Comparison of ENCODE assay signal across 8 mouse cellular contexts in genomic region chr11:76436864-76437437, GRCm38 (mm10). TPM values are rescaled to one million over a fixed set of nuclear protein-coding genes. Genes with fewer than 3 reads are reported as not detected.
DNase-seq lines count a peak whose midpoint lies in the region; ATAC-seq and TF ChIP-seq lines count a peak whose summit lies in the region.

No protein-coding gene starts in this region.

- no peaks in the 10 kb centered on the region for H3K9me3 ChIP-seq in hindbrain, postnatal 0 days (ENCODE audit: low read length)
- no peaks in the 10 kb centered on the region for H3K9me3 ChIP-seq in liver, embryonic 12.5 days (replicated peaks)
- no peaks in the 10 kb centered on the region for H3K9me3 ChIP-seq in neural tube, embryonic 12.5 days

- peaks cover 9% of the 10 kb centered on the region; the same call in 1 of the 2 replicates for H3K36me3 ChIP-seq in hindbrain, postnatal 0 days (ENCODE audit: insufficient read depth, low read length)
- H3K36me3 ChIP-seq in liver, embryonic 12.5 days: no peaks in the 10 kb centered on the region
- peaks cover 12% of the 10 kb centered on the region for H3K36me3 ChIP-seq in neural tube, embryonic 12.5 days

- ATAC-seq in hindbrain, postnatal 0 days: peak; percentile 76
- ATAC-seq in liver, embryonic 12.5 days: no peak
- 0 out of 2 replicates have a peak, but pooled peaks have one; percentile 51 for ATAC-seq in neural tube, embryonic 12.5 days (ENCODE audit: low FRiP score, low read depth)

- peak; percentile 26 to 30 for DNase-seq in adrenal gland, adult 18-20 months (ENCODE audit: low spot score in 2 of 2)
- DNase-seq in cerebellum, postnatal 36 days: peak; percentile 35 to 41
- DNase-seq in gastrocnemius, postnatal 25 days: peak; percentile 77
- peak; percentile 69 for DNase-seq in hindbrain, postnatal 0 days (ENCODE audit: low spot score)
- DNase-seq in layer of hippocampus, postnatal 25 days (ENCODE audit: extremely low spot score in 1 of 2, low spot score in 1 of 2): no peak
- DNase-seq in frontal cortex, postnatal 14 days (ENCODE audit: low spot score in 2 of 2): no peak

- H3K27me3 ChIP-seq in hindbrain, postnatal 0 days (ENCODE audit: insufficient read depth, low read length): no peaks in the 10 kb centered on the region
- peaks cover 50% of the 10 kb centered on the region for H3K27me3 ChIP-seq in liver, embryonic 12.5 days (replicated peaks)
- H3K27me3 ChIP-seq in neural tube, embryonic 12.5 days (replicated peaks): no peaks in the 10 kb centered on the region; the same call in 1 of the 2 replicates

- H3K27ac ChIP-seq in hindbrain, postnatal 0 days: peak overlapping the region; percentile 66
- H3K27ac ChIP-seq in liver, embryonic 12.5 days: 0 out of 2 replicates have a peak overlapping the region, but pooled peaks have one; percentile 43
- H3K27ac ChIP-seq in neural tube, embryonic 12.5 days: peak overlapping the region; percentile 37; the same call in 1 of the 2 replicates

- H3K4me3 ChIP-seq in hindbrain, postnatal 0 days (ENCODE audit: low read length): peak overlapping the region; percentile 29
- peak overlapping the region; percentile 28 for H3K4me3 ChIP-seq in liver, embryonic 12.5 days
- H3K4me3 ChIP-seq in neural tube, embryonic 12.5 days: peak overlapping the region; percentile 29

- peaks cover 51% of the 10 kb centered on the region for H3K4me1 ChIP-seq in hindbrain, postnatal 0 days (ENCODE audit: insufficient read depth, low read length)
- H3K4me1 ChIP-seq in liver, embryonic 12.5 days: no peaks in the 10 kb centered on the region
- H3K4me1 ChIP-seq in neural tube, embryonic 12.5 days: peaks cover 28% of the 10 kb centered on the region

- H3K9ac ChIP-seq in hindbrain, postnatal 0 days (replicated peaks; ENCODE audit: low read length): peak overlapping the region; percentile 40
- 0 out of 2 replicates have a peak overlapping the region, but pooled peaks have one; percentile 10 for H3K9ac ChIP-seq in liver, embryonic 12.5 days
- H3K9ac ChIP-seq in neural tube, embryonic 12.5 days: peak overlapping the region; percentile 48

- 10% methylated on average over 28 of the region's 28 CpGs for WGBS in hindbrain, postnatal 0 days
- WGBS in liver, embryonic 12.5 days (ENCODE audit: insufficient replicate concordance): 19% methylated on average over 28 of the region's 28 CpGs
- WGBS in neural tube, embryonic 12.5 days: 10% methylated on average over 28 of the region's 28 CpGs

- TF ChIP-seq CTCF in hindbrain, postnatal 0 days (IDR thresholded peaks at IDR 0.05; ENCODE audit: low read depth): peak; percentile 44

- peak overlapping the region; percentile 53 for H3K4me2 ChIP-seq in hindbrain, postnatal 0 days (ENCODE audit: low read depth, low read length)
- peak overlapping the region; percentile 56 for H3K4me2 ChIP-seq in liver, embryonic 12.5 days
- H3K4me2 ChIP-seq in neural tube, embryonic 12.5 days (replicated peaks): peak overlapping the region; percentile 57

RNA-seq across cellular contexts. Expression of gene Timm22, which starts 30.2 kb away (rescaled TPM):
- total RNA-seq in adrenal gland, adult 18-20 months (2021): 10 to 100 TPM; 35.7 to 51.2 TPM
- 10 to 100 TPM; 40.4 to 40.8 TPM for total RNA-seq in gastrocnemius, postnatal 25 days (2021)
- total RNA-seq in hindbrain, postnatal 0 days (2014; rRNA removed): 49.8 and 112 TPM in 2 replicates
- 104 and 106 TPM in 2 replicates for polyA plus RNA-seq in hindbrain, postnatal 0 days (2015; fragmentation: Nextera tagmentation; extraction: Ambion mirVana)
- 59.4 and 63.6 TPM in 2 replicates for polyA plus RNA-seq in liver, embryonic 12.5 days (2016; fragmentation: Nextera tagmentation; extraction: Ambion mirVana)
- polyA plus RNA-seq in neural tube, embryonic 12.5 days (2016; fragmentation: Nextera tagmentation; extraction: Ambion mirVana): 120 and 132 TPM in 2 replicates
- total RNA-seq in layer of hippocampus, postnatal 25 days (2021): 10 to 100 TPM; 25.9 to 39.4 TPM

RNA-seq across cellular contexts. Expression of gene Nxn, which starts 38.0 kb away (rescaled TPM):
- total RNA-seq in adrenal gland, adult 18-20 months (2021): 10 to 100 TPM; 20.4 to 34.1 TPM
- total RNA-seq in gastrocnemius, postnatal 25 days (2021): 10 to 100 TPM; 25.6 to 32.0 TPM
- 36.6 and 41.3 TPM in 2 replicates for total RNA-seq in hindbrain, postnatal 0 days (2014; rRNA removed)
- 21.2 and 22.3 TPM in 2 replicates for polyA plus RNA-seq in hindbrain, postnatal 0 days (2015; fragmentation: Nextera tagmentation; extraction: Ambion mirVana)
- 6.0 and 6.9 TPM in 2 replicates for polyA plus RNA-seq in liver, embryonic 12.5 days (2016; fragmentation: Nextera tagmentation; extraction: Ambion mirVana)
- polyA plus RNA-seq in neural tube, embryonic 12.5 days (2016; fragmentation: Nextera tagmentation; extraction: Ambion mirVana): 64.1 and 64.4 TPM in 2 replicates
- total RNA-seq in layer of hippocampus, postnatal 25 days (2021): 10 to 100 TPM in 1 of 2 experiments, 1 to 10 TPM in 1; 8.9 to 12.4 TPM

Comparison
In these comparisons a context has a peak if more than half of its experiments do, and no peak if none do; other contexts are left out.
1. DNase-seq: peak in adrenal gland, adult 18-20 months (2 of 2), cerebellum, postnatal 36 days (2 of 2), gastrocnemius, postnatal 25 days (single experiment) and hindbrain, postnatal 0 days (single experiment); none in layer of hippocampus, postnatal 25 days (0 of 2) and frontal cortex, postnatal 14 days (0 of 2).
2. Peak in every context shown above with its lines, with median percentiles within 50 percentile points of each other: H3K27ac ChIP-seq, H3K4me2 ChIP-seq, H3K4me3 ChIP-seq and H3K9ac ChIP-seq.